Mouse (Mus musculus) CH12.LX (cell line): ENCODE data around the gene Vip. TPM values are rescaled to one million over a fixed set of nuclear protein-coding genes. Genes with fewer than 3 reads are reported as not detected.

Experiments used
- DNase-seq: peaks from one replicate; pipeline ENCODE4 v3.0.0-alpha.2; 2013; ENCODE audit errors: extremely low read depth
- H3K27ac ChIP-seq: 2 replicates; pipeline ENCODE4 v1.5.1; 2012; ENCODE audit warnings: low read depth, mild to moderate bottlenecking, control low read depth, moderate library complexity; ENCODE audit not compliant: insufficient read depth
- H3K27me3 ChIP-seq: replicated peaks from 2 replicates; pipeline ENCODE3; 2012; ENCODE audit warnings: inconsistent platforms
- H3K36me3 ChIP-seq, 2 experiments: replicated peaks in 1 of 2; 2 replicates each; pipeline versions ENCODE3 to v1.6.1; 2012; ENCODE audit warnings: inconsistent platforms in 1 of 2, low read length in 1 of 2, mild to moderate bottlenecking in 1 of 2, mixed read lengths in 1 of 2, moderate library complexity in 1 of 2; ENCODE audit not compliant: control insufficient read depth in 1 of 2, insufficient read depth in 1 of 2
- H3K4me1 ChIP-seq, 2 experiments: 2 replicates each; pipeline ENCODE4 v1.6.1; 2012; ENCODE audit warnings: inconsistent platforms in 1 of 2, moderate library complexity in 1 of 2; ENCODE audit not compliant: insufficient read depth in 2 of 2, control insufficient read depth in 1 of 2
- H3K4me2 ChIP-seq: 2 replicates; pipeline ENCODE4 v1.6.1; 2012; ENCODE audit warnings: low read depth, mild to moderate bottlenecking, control low read depth; ENCODE audit not compliant: poor library complexity, insufficient read depth, severe bottlenecking
- H3K4me3 ChIP-seq, 3 experiments: fragments of 150-350 bp in 1 of 3; sonication (generic) in 1 of 3; replicated peaks in 1 of 3; 2 replicates each; pipeline versions ENCODE3 to v1.5.1; 2011 to 2012; ENCODE audit warnings: low read depth in 2 of 3, low read length in 2 of 3, mild to moderate bottlenecking in 2 of 3, moderate library complexity in 2 of 3, control low read depth in 1 of 3, improper control_type of control experiment in 1 of 3, inconsistent platforms in 1 of 3, mixed read lengths in 1 of 3; ENCODE audit not compliant: poor library complexity in 1 of 3
- H3K79me2 ChIP-seq: replicated peaks from 2 replicates; pipeline ENCODE4 v1.6.1; 2012; ENCODE audit warnings: mild to moderate bottlenecking, moderate library complexity; ENCODE audit not compliant: control insufficient read depth, poor library complexity, insufficient read depth, severe bottlenecking; ENCODE audit errors: extremely low read depth
- H3K9ac ChIP-seq: 2 replicates; pipeline ENCODE4 v1.6.1; 2012; ENCODE audit warnings: low read depth, mild to moderate bottlenecking, control low read depth, moderate library complexity; ENCODE audit not compliant: insufficient read depth
- H3K9me3 ChIP-seq: replicated peaks from 2 replicates; pipeline ENCODE3; 2012; ENCODE audit warnings: low read length, inconsistent platforms, mixed read lengths
- CHD1 ChIP-seq: IDR thresholded peaks from 2 replicates; pipeline ENCODE4 v1.6.1; 2012; ENCODE audit warnings: low read depth, low read length, improper control_type of control experiment, inconsistent platforms
- CTCF ChIP-seq, 2 experiments: IDR thresholded peaks in 1 of 2; conservative IDR thresholded peaks in 1 of 2; 2 replicates each; pipeline ENCODE4 v1.5.1; 2011 to 2012; ENCODE audit warnings: low read depth in 2 of 2, low read length in 2 of 2, improper control_type of control experiment in 1 of 2, inconsistent platforms in 1 of 2, mild to moderate bottlenecking in 1 of 2, moderate library complexity in 1 of 2
- E2F4 ChIP-seq: IDR thresholded peaks from 2 replicates; pipeline ENCODE4 v1.6.1; 2011; ENCODE audit warnings: low read depth, low read length, improper control_type of control experiment; ENCODE audit not compliant: insufficient replicate concordance
- ELF1 ChIP-seq: IDR thresholded peaks from 2 replicates; pipeline ENCODE4 v1.6.1; 2014; ENCODE audit warnings: low read depth, mild to moderate bottlenecking, inconsistent platforms, low read length, improper control_type of control experiment
- GABPA ChIP-seq: IDR thresholded peaks from 2 replicates; pipeline ENCODE4 v1.6.1; 2012; ENCODE audit warnings: low read depth, low read length, improper control_type of control experiment, inconsistent platforms; ENCODE audit not compliant: insufficient replicate concordance
- HCFC1 ChIP-seq: IDR thresholded peaks from 2 replicates; pipeline ENCODE4 v1.6.1; 2012; ENCODE audit warnings: low read depth, mild to moderate bottlenecking, inconsistent platforms, low read length, improper control_type of control experiment
- JUN ChIP-seq: IDR thresholded peaks from 2 replicates; pipeline ENCODE4 v1.6.1; 2011; ENCODE audit warnings: low read depth, mild to moderate bottlenecking, low read length, improper control_type of control experiment, moderate library complexity; ENCODE audit not compliant: insufficient read depth
- KAT2A ChIP-seq: IDR thresholded peaks from 2 replicates; pipeline ENCODE4 v1.6.1; 2012; ENCODE audit warnings: low read length, improper control_type of control experiment, inconsistent platforms; ENCODE audit not compliant: insufficient replicate concordance
- NRF1 ChIP-seq: IDR thresholded peaks from 2 replicates; pipeline ENCODE4 v1.6.1; 2014; ENCODE audit warnings: low read depth, mild to moderate bottlenecking, inconsistent platforms, low read length, improper control_type of control experiment, moderate library complexity
- PAX5 ChIP-seq: IDR thresholded peaks from 2 replicates; pipeline ENCODE4 v1.6.1; 2012; ENCODE audit warnings: low read length, inconsistent platforms, mixed read lengths
- SIN3A ChIP-seq: IDR thresholded peaks from 2 replicates; pipeline ENCODE4 v1.6.1; 2012; ENCODE audit warnings: low read length, improper control_type of control experiment, inconsistent platforms
- SMC3 ChIP-seq: IDR thresholded peaks from 2 replicates; pipeline ENCODE4 v1.6.1; 2011; ENCODE audit warnings: low read depth, low read length, improper control_type of control experiment
- TBP ChIP-seq: conservative IDR thresholded peaks from 2 replicates; pipeline ENCODE4 v1.6.1; 2011; ENCODE audit warnings: low read depth, low read length, improper control_type of control experiment
- TCF12 ChIP-seq: IDR thresholded peaks from 2 replicates; pipeline ENCODE4 v1.6.1; 2014; ENCODE audit warnings: low read depth, mild to moderate bottlenecking, inconsistent platforms, low read length, improper control_type of control experiment
- UBTF ChIP-seq: IDR thresholded peaks from 2 replicates; pipeline ENCODE4 v1.6.1; 2012; ENCODE audit warnings: low read depth, mild to moderate bottlenecking, inconsistent platforms, low read length, improper control_type of control experiment, moderate library complexity
- ZC3H11A ChIP-seq: IDR thresholded peaks from 2 replicates; pipeline ENCODE4 v1.6.1; 2012; ENCODE audit warnings: low read depth, mild to moderate bottlenecking, inconsistent platforms, low read length, improper control_type of control experiment
- ZNF384 ChIP-seq: IDR thresholded peaks from 2 replicates; pipeline ENCODE4 v1.6.1; 2012; ENCODE audit warnings: low read depth, low read length, improper control_type of control experiment, inconsistent platforms
- dilution Hi-C: fragments of 300-500 bp; cut with MboI; formaldehyde crosslinking; loops from 2 replicates; pipeline ENCODE4 v1.14.3; 2020; ENCODE audit warnings: low sequenced_read_pairs; ENCODE audit not compliant: extremely low pct_unique_long_range_greater_than_20kb, extremely low pct_ligation_motif_present
- in situ Hi-C: fragments of 300-500 bp; cut with MboI; formaldehyde crosslinking; loops from 3 replicates; pipeline ENCODE4 v1.14.3; 2019; ENCODE audit warnings: low sequenced_read_pairs, low pct_ligation_motif_present, low pct_unique_long_range_greater_than_20kb, mixed read lengths
- polyA plus RNA-seq: library from polyadenylated mRNA; unstranded; fragments of >175 nt; gene quantifications from 2 replicates; pipeline ENCODE4 v1.2.1, GENCODE M21; 2012; ENCODE audit warnings: low read depth; ENCODE audit not compliant: insufficient read length
- total RNA-seq, 2 experiments: library from RNA; depleted of rRNA; stranded (reverse); fragments of 300-350 nt in 1 of 2; fragments of >200 nt in 1 of 2; gene quantifications; 2 replicates each; pipeline ENCODE4 v1.2.3; 2012 to 2014

Gene Vip
- total and polyA plus RNA-seq, 3 experiments: not detected

GRCm38 (mm10) chr10:5626268-5626667 lies 12.8 kb upstream of the Vip start:
- H3K27me3 ChIP-seq: no peaks in the 10 kb centered on the region
- in situ Hi-C loops: no loop called here
- TF ChIP-seq E2F4: no peak
- no peak for TF ChIP-seq JUN
- no peak for TF ChIP-seq PAX5
- TF ChIP-seq TCF12: no peak
- no peak for TF ChIP-seq HCFC1
- no peak for TF ChIP-seq ZNF384
- H3K9me3 ChIP-seq: no peaks in the 10 kb centered on the region
- dilution Hi-C loops: no loop called here
- no peaks in the 10 kb centered on the region for H3K79me2 ChIP-seq
- H3K27ac ChIP-seq: no peak overlapping the region
- no peak overlapping the region for H3K4me2 ChIP-seq
- no peak for DNase-seq
- H3K4me3 ChIP-seq: no peak overlapping the region
- H3K36me3 ChIP-seq: no peaks in the 10 kb centered on the region
- no peak overlapping the region for H3K9ac ChIP-seq
- no peaks in the 10 kb centered on the region for H3K4me1 ChIP-seq

- Histone ChIP-seq H3K4me3 (no peak overlapping the region), H3K27me3 (no peaks in the 10 kb centered on the region), H3K9ac (no peak overlapping the region), H3K4me2 (no peak overlapping the region), H3K36me3 (no peaks in the 10 kb centered on the region), H3K79me2 (no peaks in the 10 kb centered on the region), H3K27ac (no peak overlapping the region), H3K4me1 (no peaks in the 10 kb centered on the region), H3K9me3 (no peaks in the 10 kb centered on the region)
- TF ChIP-seq TBP: no peak
- no peak for TF ChIP-seq NRF1
- TF ChIP-seq ELF1: no peak
- TF ChIP-seq SMC3: no peak
- no peak for TF ChIP-seq KAT2A
- TF ChIP-seq GABPA: no peak
- no peak for TF ChIP-seq PAX5
- TF ChIP-seq SIN3A: no peak
- TF ChIP-seq ZC3H11A: no peak
- TF ChIP-seq CTCF (conservative IDR thresholded peaks at IDR 0.05 in 1 of 2, IDR thresholded peaks at IDR 0.05 in 1 of 2; ENCODE audit: low read depth in 2 of 2, low read length in 2 of 2): no peak
- no peak for TF ChIP-seq UBTF
- no peak for TF ChIP-seq CHD1
- dilution Hi-C loops: no loop called here
- no peak for DNase-seq
- in situ Hi-C loops: no loop called here
Measured at GRCm38 (mm10) chr10:5633672-5634200, 5.3 kb upstream of the Vip start.
